Mouse (Mus musculus) stomach, embryonic 14.5 days (tissue): Measurements from ENCODE around the gene 1700001C02Rik. TPM values are rescaled to one million over a fixed set of nuclear protein-coding genes. Genes with fewer than 3 reads are reported as not detected.

ENCODE experiments used
- ATAC-seq: fragments of 200-750 bp; cut with Nextera tagmentation; 2 replicates; pipeline ENCODE4 v1.8.0; 2017; ENCODE audit warnings: low read depth, moderate TSS enrichment; ENCODE audit not compliant: insufficient number of reproducible peaks, insufficient read depth, low FRiP score
- H3K27ac ChIP-seq: fragments of 300-500 bp; sonication (generic); 2 replicates; pipeline ENCODE4 v1.5.1; 2014; ENCODE audit warnings: mild to moderate bottlenecking, low read length, moderate library complexity, mixed read lengths
- H3K27me3 ChIP-seq: fragments of 300-500 bp; sonication (generic); 2 replicates; pipeline ENCODE4 v1.6.1; 2014; ENCODE audit warnings: low read length, control low read depth, mixed read lengths; ENCODE audit not compliant: control insufficient read depth, insufficient read depth
- H3K36me3 ChIP-seq: fragments of 300-500 bp; sonication (generic); 2 replicates; pipeline ENCODE4 v1.6.1; 2014; ENCODE audit warnings: mild to moderate bottlenecking, control low read depth, low read length, moderate library complexity, mixed read lengths; ENCODE audit not compliant: control insufficient read depth, insufficient read depth
- H3K4me1 ChIP-seq: fragments of 300-500 bp; sonication (generic); 2 replicates; pipeline ENCODE4 v1.6.1; 2014; ENCODE audit warnings: low read length, control low read depth, mixed read lengths; ENCODE audit not compliant: control insufficient read depth, insufficient read depth
- H3K4me2 ChIP-seq: fragments of 300-500 bp; sonication (generic); replicated peaks from 2 replicates; pipeline ENCODE4 v1.6.1; 2014; ENCODE audit warnings: low read depth, low read length, control low read depth
- H3K4me3 ChIP-seq: fragments of 300-500 bp; sonication (generic); 2 replicates; pipeline ENCODE4 v1.5.1; 2014; ENCODE audit warnings: low read depth, low read length, control low read depth
- H3K9ac ChIP-seq: fragments of 300-500 bp; sonication (generic); replicated peaks from 2 replicates; pipeline ENCODE4 v1.6.1; 2014; ENCODE audit warnings: low read depth, mild to moderate bottlenecking, control low read depth, low read length, moderate library complexity, mixed read lengths
- H3K9me3 ChIP-seq: fragments of 300-500 bp; sonication (generic); 2 replicates; pipeline ENCODE4 v1.6.1; 2016; ENCODE audit warnings: low read depth, low read length, control low read depth; ENCODE audit not compliant: control insufficient read depth
- WGBS: fragments of 180-500 bp; shearing (Covaris S2); extraction: QIAGEN DNeasy Blood & Tissue Kit; methylation state at CpG from one replicate; pipeline ENCODE4 v1.1.7; 2014; 5-methylcytosine and 5-hydroxymethylcytosine counted together
- polyA plus RNA-seq: library from polyadenylated mRNA; unstranded; fragments of >200 nt; fragmentation: Nextera tagmentation; extraction: Ambion mirVana; gene quantifications from 2 replicates; pipeline ENCODE4 v1.2.1, GENCODE M21; 2014

The 1700001C02Rik gene
- polyA plus RNA-seq, 1 experiment from 2014 or later = not detected

DNA sequence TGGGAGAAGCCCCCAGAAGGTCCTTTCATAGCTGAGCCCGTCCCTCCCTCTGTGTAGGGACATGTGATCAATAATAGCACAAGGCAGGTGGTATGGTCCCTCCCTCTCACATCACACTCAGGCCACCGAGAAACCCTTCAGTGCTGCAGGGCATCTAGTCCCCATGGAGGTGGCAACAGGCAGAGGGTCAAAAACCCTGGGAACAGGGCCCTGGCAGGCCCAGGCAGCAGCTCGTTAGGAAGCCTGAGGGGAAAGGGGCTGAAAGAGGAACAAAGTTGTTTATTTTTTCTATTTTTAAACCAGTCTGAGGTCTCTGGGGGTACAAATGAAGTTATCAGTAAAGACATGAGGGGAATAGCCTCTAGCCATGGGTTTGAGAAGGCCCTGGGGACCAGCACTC lies 58.4 kb downstream of the 1700001C02Rik start:
- no peaks in the 10 kb centered on the region for H3K27me3 ChIP-seq
- H3K36me3 ChIP-seq = no peaks in the 10 kb centered on the region
- no peak overlapping the region for H3K4me2 ChIP-seq
- no peaks in the 10 kb centered on the region for H3K9me3 ChIP-seq
- H3K4me3 ChIP-seq = no peak overlapping the region
- no peak for ATAC-seq
- H3K9ac ChIP-seq = no peak overlapping the region
- peaks cover 24% of the 10 kb centered on the region for H3K4me1 ChIP-seq
- H3K27ac ChIP-seq = no peak overlapping the region
- 46% methylated on average over 3 of the region's 3 CpGs for WGBS

DNA sequence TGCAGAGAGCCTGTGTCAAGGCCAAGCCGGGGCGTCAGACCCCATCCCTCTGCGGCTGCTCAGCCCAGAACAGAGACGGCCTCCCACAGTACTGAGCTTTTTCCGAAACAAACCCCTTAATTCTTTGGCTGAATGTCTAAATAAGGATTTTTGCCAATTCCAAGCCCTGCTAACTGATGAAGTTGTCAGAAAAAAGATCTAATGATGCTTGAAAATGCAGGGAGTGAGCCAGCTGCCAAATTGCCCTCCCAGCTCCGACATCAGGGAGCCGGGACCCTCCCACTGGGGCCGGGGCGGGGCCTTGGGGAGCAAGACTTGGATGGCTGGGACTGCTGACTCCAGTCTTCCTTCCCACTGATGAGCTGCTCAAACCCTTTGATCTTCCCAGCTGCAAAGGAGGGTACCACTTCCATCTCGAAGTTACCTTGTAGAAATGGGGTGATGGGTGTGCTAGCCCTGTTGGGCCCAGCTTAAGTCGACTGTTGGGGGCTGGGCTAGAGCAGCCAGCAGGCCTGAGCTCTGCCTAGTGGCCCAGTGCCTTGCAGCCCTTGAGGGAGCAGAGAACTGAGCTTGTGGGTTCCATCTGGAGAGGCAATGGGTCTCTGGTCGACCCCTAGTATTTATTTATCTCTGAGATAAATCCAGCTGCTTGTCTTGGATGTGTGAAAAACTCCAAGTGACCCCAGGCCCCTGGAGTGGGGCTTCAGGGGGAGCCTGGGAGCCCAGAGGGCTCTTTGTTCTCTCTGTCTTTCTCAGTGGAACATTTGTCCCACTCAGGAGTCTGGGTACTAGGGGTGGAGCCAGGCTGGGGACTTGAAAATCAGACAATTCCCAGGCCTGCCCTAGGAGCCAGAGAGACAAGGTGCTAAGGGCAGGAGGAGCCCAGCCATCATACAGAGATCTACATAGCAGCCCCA lies 60.3 kb downstream of the 1700001C02Rik start:
- no peak overlapping the region for H3K9ac ChIP-seq
- peaks cover 14% of the 10 kb centered on the region; the same call in 1 of the 2 replicates for H3K4me1 ChIP-seq
- H3K27me3 ChIP-seq = no peaks in the 10 kb centered on the region
- 17% methylated on average over 12 of the region's 12 CpGs for WGBS
- H3K27ac ChIP-seq = peak overlapping the region; percentile 89
- H3K4me2 ChIP-seq = no peak overlapping the region
- no peak overlapping the region for H3K4me3 ChIP-seq
- peak; percentile 87 for ATAC-seq
- H3K36me3 ChIP-seq = no peaks in the 10 kb centered on the region
- no peaks in the 10 kb centered on the region for H3K9me3 ChIP-seq

DNA sequence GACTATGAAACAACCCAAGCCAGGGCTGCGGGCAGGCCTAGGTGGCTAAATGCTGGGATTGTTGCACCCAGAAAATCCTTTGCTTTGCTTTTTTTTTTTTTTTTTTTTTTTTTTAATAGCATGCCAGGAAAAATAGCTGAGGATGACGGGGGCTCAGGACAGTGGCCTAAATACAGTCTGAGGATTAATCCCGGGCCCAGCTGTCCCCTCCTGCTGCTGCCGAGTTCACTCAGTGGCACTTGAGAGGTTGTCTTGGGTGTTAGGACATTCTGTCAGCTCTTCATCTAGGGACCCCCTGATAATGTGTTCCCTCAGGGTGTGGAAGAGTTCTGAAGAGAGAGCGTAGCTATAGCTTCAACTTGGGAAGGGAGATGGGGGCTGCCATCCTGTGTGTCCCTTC lies 61.3 kb downstream of the 1700001C02Rik start:
- Histone ChIP-seq H3K27ac (peak overlapping the region; percentile 89), H3K4me3 (no peak overlapping the region), H3K9ac (no peak overlapping the region), H3K4me1 (peaks cover 14% of the 10 kb centered on the region; the same call in 1 of the 2 replicates), H3K9me3 (no peaks in the 10 kb centered on the region), H3K36me3 (no peaks in the 10 kb centered on the region), H3K27me3 (no peaks in the 10 kb centered on the region), H3K4me2 (no peak overlapping the region)
- 73% methylated on average over 5 of the region's 5 CpGs for WGBS
- no peak for ATAC-seq

DNA sequence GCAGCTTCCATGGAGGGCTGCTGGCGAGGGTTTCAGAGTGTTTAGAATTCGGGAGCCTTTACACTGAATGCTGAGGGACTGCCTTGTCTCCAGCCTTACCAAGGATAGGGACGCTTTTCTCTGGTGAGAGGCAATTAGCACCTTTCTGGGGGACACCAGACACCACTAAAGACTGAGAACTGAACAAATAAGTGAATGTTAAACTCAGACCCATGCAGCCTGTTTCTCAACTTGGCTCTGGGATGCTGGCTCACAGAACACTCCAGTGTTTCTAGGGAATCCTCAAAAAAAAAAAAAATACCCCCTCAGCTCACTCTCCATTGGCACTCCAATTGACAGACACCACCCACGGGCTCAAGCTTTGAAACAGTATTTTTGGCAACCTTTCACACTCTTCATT lies 63.1 kb downstream of the 1700001C02Rik start:
- 37% methylated on average over 4 of the region's 4 CpGs for WGBS
- Histone ChIP-seq H3K4me1 (peaks cover 14% of the 10 kb centered on the region; the same call in 1 of the 2 replicates), H3K36me3 (no peaks in the 10 kb centered on the region), H3K27me3 (no peaks in the 10 kb centered on the region), H3K4me3 (no peak overlapping the region), H3K4me2 (no peak overlapping the region), H3K9ac (no peak overlapping the region), H3K27ac (no peak overlapping the region), H3K9me3 (no peaks in the 10 kb centered on the region)
- no peak for ATAC-seq

Other genes with a start within 250 kb of the 1700001C02Rik start
- gene Selenoi, start 233.5 kb upstream of the 1700001C02Rik start, polyA plus RNA-seq = 23.9 and 24.4 TPM in 2 replicates
- gene Drc1, start 184.7 kb upstream of the 1700001C02Rik start, polyA plus RNA-seq = 0.60 and 0.64 TPM in 2 replicates
- gene Otof, start 4.1 kb upstream of the 1700001C02Rik start, polyA plus RNA-seq = 0.34 and 0.48 TPM in 2 replicates
- not detected in 2 replicates for gene Cib4, start 79.8 kb downstream of the 1700001C02Rik start, polyA plus RNA-seq
- gene Kcnk3, start 122.1 kb downstream of the 1700001C02Rik start, polyA plus RNA-seq = 13.0 and 13.5 TPM in 2 replicates
- gene Slc35f6, start 181.9 kb downstream of the 1700001C02Rik start, polyA plus RNA-seq = 28.5 and 29.8 TPM in 2 replicates
- gene Cenpa, start 200.7 kb downstream of the 1700001C02Rik start, polyA plus RNA-seq = 264 and 303 TPM in 2 replicates
- 10.3 and 11.0 TPM in 2 replicates for gene Dpysl5, start 245.5 kb downstream of the 1700001C02Rik start, polyA plus RNA-seq